Mouse (Mus musculus) MEL (cell line): ENCODE results near the gene Mbd6. TPM values are rescaled to one million over a fixed set of nuclear protein-coding genes. Genes with fewer than 3 reads are reported as not detected.

Experiments
- DNase-seq: peaks from one replicate; pipeline ENCODE4 v3.0.0; 2011; ENCODE audit warnings: low read depth, low spot score
- H3K27ac ChIP-seq: 2 replicates; pipeline ENCODE4 v1.5.1; 2012; ENCODE audit warnings: low read depth, mild to moderate bottlenecking, control low read depth, low read length, moderate library complexity; ENCODE audit not compliant: control insufficient read depth
- H3K27me3 ChIP-seq, 2 experiments: fragments of 150-350 bp in 1 of 2; sonication (generic) in 1 of 2; 2 replicates each; pipeline ENCODE4 v1.6.1; 2012; ENCODE audit warnings: low read length in 2 of 2, mild to moderate bottlenecking in 2 of 2, improper control_type of control experiment in 1 of 2, moderate library complexity in 1 of 2; ENCODE audit not compliant: insufficient read depth in 2 of 2, control insufficient read depth in 1 of 2
- H3K36me3 ChIP-seq, 2 experiments: 2 replicates each; pipeline ENCODE4 v1.6.1; 2012 to 2014; ENCODE audit warnings: low read length in 2 of 2, improper control_type of control experiment in 1 of 2, inconsistent platforms in 1 of 2, mild to moderate bottlenecking in 1 of 2; ENCODE audit not compliant: insufficient read depth in 2 of 2, control insufficient read depth in 1 of 2
- H3K4me1 ChIP-seq, 2 experiments: fragments of 150-350 bp in 1 of 2; sonication (generic) in 1 of 2; 2 replicates each; pipeline ENCODE4 v1.6.1; 2012; ENCODE audit warnings: low read length in 2 of 2, improper control_type of control experiment in 1 of 2, mild to moderate bottlenecking in 1 of 2; ENCODE audit not compliant: insufficient read depth in 2 of 2, control insufficient read depth in 1 of 2
- H3K4me3 ChIP-seq, 2 experiments: fragments of 150-350 bp in 1 of 2; sonication (generic) in 1 of 2; 2 replicates each; pipeline ENCODE4 v1.5.1; 2012; ENCODE audit warnings: low read depth in 2 of 2, low read length in 2 of 2, mild to moderate bottlenecking in 2 of 2, moderate library complexity in 2 of 2, control low read depth in 1 of 2, improper control_type of control experiment in 1 of 2; ENCODE audit not compliant: control insufficient read depth in 1 of 2, insufficient read depth in 1 of 2
- H3K79me2 ChIP-seq: 2 replicates; pipeline ENCODE4 v1.6.1; 2012; ENCODE audit warnings: mild to moderate bottlenecking, low read length, moderate library complexity; ENCODE audit not compliant: control insufficient read depth, poor library complexity, insufficient read depth
- H3K9ac ChIP-seq: 2 replicates; pipeline ENCODE4 v1.6.1; 2012; ENCODE audit warnings: low read depth, mild to moderate bottlenecking, control low read depth, low read length, moderate library complexity; ENCODE audit not compliant: control insufficient read depth, poor library complexity, severe bottlenecking
- H3K9me3 ChIP-seq: fragments of 150-350 bp; sonication (generic); replicated peaks from 2 replicates; pipeline ENCODE4 v1.6.1; 2012; ENCODE audit warnings: mild to moderate bottlenecking, low read length, improper control_type of control experiment, moderate library complexity; ENCODE audit not compliant: insufficient read depth
- CTCF ChIP-seq, 3 experiments: IDR thresholded peaks in 2 of 3; conservative IDR thresholded peaks in 1 of 3; 2 replicates each; pipeline ENCODE4 v1.5.1; 2011 to 2012; ENCODE audit warnings: low read length in 3 of 3, low read depth in 2 of 3, mild to moderate bottlenecking in 2 of 3, improper control_type of control experiment in 1 of 3, inconsistent platforms in 1 of 3, mixed read lengths in 1 of 3, moderate library complexity in 1 of 3; ENCODE audit not compliant: control insufficient read depth in 1 of 3, insufficient read depth in 1 of 3, poor library complexity in 1 of 3, severe bottlenecking in 1 of 3
- E2F4 ChIP-seq: IDR thresholded peaks from 2 replicates; pipeline ENCODE4 v1.6.1; 2011; ENCODE audit warnings: low read depth, low read length, improper control_type of control experiment, borderline replicate concordance
- HCFC1 ChIP-seq: IDR thresholded peaks from 2 replicates; pipeline ENCODE4 v1.6.1; 2012; ENCODE audit warnings: low read depth, mild to moderate bottlenecking, inconsistent platforms, low read length, improper control_type of control experiment, moderate library complexity
- KAT2A ChIP-seq: conservative IDR thresholded peaks from 2 replicates; pipeline ENCODE4 v1.6.1; 2012; ENCODE audit warnings: low read depth, low read length, improper control_type of control experiment, inconsistent platforms
- MAX ChIP-seq: IDR thresholded peaks from 2 replicates; pipeline ENCODE4 v1.6.1; 2011; ENCODE audit warnings: low read length, improper control_type of control experiment
- MXI1 ChIP-seq: IDR thresholded peaks from 2 replicates; pipeline ENCODE4 v1.6.1; 2011; ENCODE audit warnings: mild to moderate bottlenecking, low read depth, low read length, improper control_type of control experiment
- MYC ChIP-seq: IDR thresholded peaks from 2 replicates; pipeline ENCODE4 v1.6.1; 2011; ENCODE audit warnings: low read depth, mild to moderate bottlenecking, low read length, improper control_type of control experiment, moderate library complexity
- NELFE ChIP-seq: IDR thresholded peaks from 2 replicates; pipeline ENCODE4 v1.6.1; 2011; ENCODE audit warnings: low read depth, low read length, improper control_type of control experiment
- POLR2A ChIP-seq, 2 experiments: IDR thresholded peaks; 2 replicates each; pipeline ENCODE4 v1.6.1; 2011 to 2012; ENCODE audit warnings: low read length in 2 of 2, mild to moderate bottlenecking in 2 of 2, control low read depth in 1 of 2, improper control_type of control experiment in 1 of 2, low read depth in 1 of 2, moderate library complexity in 1 of 2; ENCODE audit not compliant: control insufficient read depth in 1 of 2, insufficient read depth in 1 of 2, poor library complexity in 1 of 2
- POLR2AphosphoS5 ChIP-seq: IDR thresholded peaks from 2 replicates; pipeline ENCODE4 v1.6.1; 2012; ENCODE audit warnings: low read depth, borderline replicate concordance, mild to moderate bottlenecking, inconsistent platforms, low read length, moderate library complexity, mixed read lengths
- RAD21 ChIP-seq: IDR thresholded peaks from 2 replicates; pipeline ENCODE4 v1.6.1; 2011; ENCODE audit warnings: mild to moderate bottlenecking, low read depth, low read length, improper control_type of control experiment
- UBTF ChIP-seq: IDR thresholded peaks from 2 replicates; pipeline ENCODE4 v1.6.1; 2012; ENCODE audit warnings: low read depth, mild to moderate bottlenecking, inconsistent platforms, low read length, improper control_type of control experiment, moderate library complexity, borderline replicate concordance; ENCODE audit not compliant: insufficient read depth
- ZC3H11A ChIP-seq: IDR thresholded peaks from 2 replicates; pipeline ENCODE4 v1.6.1; 2012; ENCODE audit warnings: low read depth, mild to moderate bottlenecking, inconsistent platforms, low read length, improper control_type of control experiment
- ZKSCAN1 ChIP-seq: IDR thresholded peaks from 2 replicates; pipeline ENCODE4 v1.6.1; 2012; ENCODE audit warnings: low read depth, mild to moderate bottlenecking, inconsistent platforms, low read length, improper control_type of control experiment, moderate library complexity
- ZMIZ1 ChIP-seq: IDR thresholded peaks from 2 replicates; pipeline ENCODE4 v1.6.1; 2012; ENCODE audit warnings: low read depth, mild to moderate bottlenecking, inconsistent platforms, low read length, improper control_type of control experiment, moderate library complexity
- polyA plus RNA-seq, 2 experiments: library from polyadenylated mRNA; stranded (reverse) in 1 of 2; unstranded in 1 of 2; fragments of >175 nt in 1 of 2; fragments of >200 nt in 1 of 2; gene quantifications; 2 replicates each; pipeline versions ENCODE4 v1.2.1 to v1.2.4; 2012; ENCODE audit warnings: low replicate concordance in 2 of 2, low read depth in 1 of 2; ENCODE audit not compliant: insufficient read length in 2 of 2, insufficient read depth in 1 of 2, missing spikeins in 1 of 2
- total RNA-seq: library from RNA; depleted of rRNA; stranded (reverse); fragments of 300-350 nt; gene quantifications from 2 replicates; pipeline ENCODE4 v1.2.3, GENCODE M21; 2012

Mbd6 gene
- total and polyA plus RNA-seq, 3 experiments: 4.2 to 44.8 TPM; not detected in 1

- H3K4me3 ChIP-seq: no peak overlapping the region
- TF ChIP-seq RAD21: no peak
- no peak for TF ChIP-seq MAX
- no peak for TF ChIP-seq MXI1
- no peak for TF ChIP-seq ZKSCAN1
- no peak for TF ChIP-seq NELFE
- 0 out of 2 replicates have a peak, but pooled peaks have one; percentile 0 for TF ChIP-seq POLR2AphosphoS5
- no peak for TF ChIP-seq ZC3H11A
- TF ChIP-seq, all 39 proteins: peak for 1
- no peaks in the 10 kb centered on the region for H3K27me3 ChIP-seq
- no peak for DNase-seq
- peaks cover 43% of the 10 kb centered on the region for H3K79me2 ChIP-seq
- no peak overlapping the region for H3K27ac ChIP-seq
- peaks cover 0 to 9% of the 10 kb centered on the region in 2 experiments; a peak in 2 of 4 replicates for H3K4me1 ChIP-seq
- H3K36me3 ChIP-seq: peaks cover 0 to 6% of the 10 kb centered on the region in 2 experiments; a peak in 2 of 4 replicates
- no peaks in the 10 kb centered on the region for H3K9me3 ChIP-seq
- no peak overlapping the region for H3K9ac ChIP-seq
Observed at GRCm38 (mm10) chr10:127285644-127286043, 3.2 kb downstream of the Mbd6 start.

- H3K4me3 ChIP-seq: no peak overlapping the region
- no peak for DNase-seq
- H3K36me3 ChIP-seq: peaks cover 4% of the 10 kb centered on the region in 2 experiments; a peak in 3 of 4 replicates
- no peaks in the 10 kb centered on the region for H3K9me3 ChIP-seq
- no peaks in the 10 kb centered on the region for H3K27me3 ChIP-seq
- no peak overlapping the region for H3K9ac ChIP-seq
- H3K4me1 ChIP-seq: peaks cover 0 to 7% of the 10 kb centered on the region in 2 experiments; a peak in 2 of 4 replicates
- H3K27ac ChIP-seq: no peak overlapping the region
- TF ChIP-seq POLR2A (IDR thresholded peaks at IDR 0.05; ENCODE audit: control insufficient read depth in 1 of 2, insufficient read depth in 1 of 2, low read depth in 1 of 2, low read length in 2 of 2, poor library complexity in 1 of 2) (peak in 1 of 2 experiments; percentile 8; a peak in 1 of 4 replicates), ZMIZ1 (no peak)
- H3K79me2 ChIP-seq: peaks cover 41% of the 10 kb centered on the region
Observed at GRCm38 (mm10) chr10:127284724-127285500, 3.9 kb downstream of the Mbd6 start.

DNA sequence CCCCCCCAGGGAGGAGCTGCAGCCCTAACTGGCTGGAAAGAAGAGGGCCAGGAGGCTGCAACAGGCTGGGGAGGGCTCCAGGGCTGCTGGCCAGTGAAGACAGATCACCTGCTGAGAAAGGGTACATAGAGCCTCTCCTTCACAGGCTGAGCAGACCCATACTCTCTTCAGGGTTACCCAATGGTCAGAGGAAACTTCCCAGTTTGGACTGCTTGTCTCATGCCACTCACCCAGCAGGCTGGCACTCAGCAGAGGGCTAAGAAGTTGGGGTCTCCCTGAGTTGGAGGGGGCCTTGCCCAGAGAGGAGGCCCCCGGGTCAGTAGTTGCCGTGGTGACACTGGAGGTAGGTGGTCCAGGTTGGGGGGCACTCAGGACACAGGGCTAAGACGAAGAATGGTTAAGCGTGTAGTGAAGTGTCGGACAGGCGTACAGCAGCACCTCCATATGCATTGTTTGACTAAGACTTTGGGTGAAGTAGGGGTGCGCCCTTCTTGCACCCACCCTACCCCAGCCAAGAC lies 4.7 kb downstream of the Mbd6 start:
- H3K4me3 ChIP-seq: no peak overlapping the region
- no peak overlapping the region for H3K27ac ChIP-seq
- no peak overlapping the region for H3K9ac ChIP-seq
- peaks cover 0 to 4% of the 10 kb centered on the region in 2 experiments; a peak in 1 of 4 replicates for H3K4me1 ChIP-seq
- H3K9me3 ChIP-seq: no peaks in the 10 kb centered on the region
- peaks cover 4 to 6% of the 10 kb centered on the region in 2 experiments; a peak in 3 of 4 replicates for H3K36me3 ChIP-seq
- H3K27me3 ChIP-seq: no peaks in the 10 kb centered on the region
- peaks cover 38% of the 10 kb centered on the region for H3K79me2 ChIP-seq
- DNase-seq: no peak
- TF ChIP-seq MYC: no peak
- TF ChIP-seq POLR2A (IDR thresholded peaks at IDR 0.05; ENCODE audit: control insufficient read depth in 1 of 2, insufficient read depth in 1 of 2, low read depth in 1 of 2, low read length in 2 of 2, poor library complexity in 1 of 2): peak in 1 of 2 experiments; percentile 29; a peak in 1 of 4 replicates
- no peak for TF ChIP-seq UBTF
- no peak for TF ChIP-seq KAT2A
- TF ChIP-seq CTCF (IDR thresholded peaks at IDR 0.05 in 2 of 3, conservative IDR thresholded peaks at IDR 0.05 in 1 of 3; ENCODE audit: control insufficient read depth in 1 of 3, insufficient read depth in 1 of 3, low read depth in 2 of 3, low read length in 3 of 3, poor library complexity in 1 of 3, severe bottlenecking in 1 of 3): no peak
- no peak for TF ChIP-seq NELFE
- TF ChIP-seq HCFC1: no peak
- no peak for TF ChIP-seq E2F4
- no peak for TF ChIP-seq ZMIZ1
